Mouse (Mus musculus): ENCODE results near the gene Xpo5. TPM values are rescaled to one million over a fixed set of nuclear protein-coding genes. Genes with fewer than 3 reads are reported as not detected.

The Xpo5 gene
- total and polyA plus RNA-seq, 3 experiments: 47.5 to 93.4 (median 82.7) TPM

DNA sequence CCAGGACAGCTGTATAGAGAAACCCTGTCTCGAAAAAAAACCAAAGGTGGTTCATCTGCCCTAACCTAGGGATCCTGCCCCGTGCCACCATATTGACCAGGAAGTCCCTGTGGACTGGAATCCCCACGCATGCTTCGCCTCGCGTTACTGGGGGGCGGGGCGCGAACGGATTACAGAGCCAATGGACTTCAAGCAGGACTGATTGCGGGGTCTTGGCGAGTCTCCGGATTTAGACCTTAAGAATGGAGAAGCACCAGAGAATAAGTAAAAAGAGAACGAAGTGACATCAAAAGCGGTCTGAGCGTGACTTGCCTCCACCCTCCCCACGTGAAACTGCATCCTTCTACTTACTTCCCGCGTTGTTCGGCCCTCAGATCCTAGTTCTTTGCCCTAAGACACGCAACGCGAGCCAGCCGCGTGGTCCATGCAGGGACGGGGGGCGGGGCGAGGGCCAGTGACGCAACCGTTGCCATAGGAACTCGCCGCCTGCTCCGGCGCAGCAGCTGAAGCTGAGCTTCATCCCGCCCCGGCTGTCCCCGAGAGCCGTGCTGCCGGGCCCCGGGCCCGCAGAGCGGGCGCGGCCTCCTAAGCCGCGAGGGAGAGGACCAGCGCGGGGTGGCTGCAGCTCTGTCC lies 51.0 kb downstream of the Xpo5 start, which contains the start of gene Lrrc73:
Gene Lrrc73, plus strand, starts transcription at position 80 of the 633 bp plus-strand sequence.
- Histone ChIP-seq H3K27ac (ENCODE audit: control insufficient read depth, low read depth, low read length) (peak within 1 kb of the TSS; percentile 15), H3K9me3 (replicated peaks; ENCODE audit: insufficient read depth, low read length) (no peaks in the 10 kb centered on the region), H3K36me3 (ENCODE audit: control insufficient read depth in 1 of 2, insufficient read depth in 2 of 2, low read length in 2 of 2) (peaks cover 0 to 4% of the 10 kb centered on the region in 2 experiments; a peak in 2 of 4 replicates), H3K4me1 (ENCODE audit: control insufficient read depth in 1 of 2, insufficient read depth in 2 of 2, low read length in 2 of 2) (peaks cover 0 to 15% of the 10 kb centered on the region in 2 experiments; a peak in 2 of 4 replicates), H3K4me3 (ENCODE audit: control insufficient read depth in 1 of 2, insufficient read depth in 1 of 2, low read depth in 2 of 2, low read length in 2 of 2) (peak within 1 kb of the TSS; percentile 64 to 66), H3K9ac (ENCODE audit: control insufficient read depth, low read depth, low read length, poor library complexity, severe bottlenecking) (peak within 1 kb of the TSS; percentile 62), H3K27me3 (ENCODE audit: control insufficient read depth in 1 of 2, insufficient read depth in 2 of 2, low read length in 2 of 2) (no peaks in the 10 kb centered on the region), H3K79me2 (ENCODE audit: control insufficient read depth, insufficient read depth, low read length, poor library complexity) (peaks cover 7% of the 10 kb centered on the region)
- peak; percentile 92 for TF ChIP-seq MYC (IDR thresholded peaks at IDR 0.05; ENCODE audit: low read depth, low read length)
- TF ChIP-seq NRF1 (IDR thresholded peaks at IDR 0.05; ENCODE audit: insufficient read depth, low read depth, low read length, poor library complexity, severe bottlenecking): peak; percentile 46; the same call in 1 of the 2 replicates
- no peak for TF ChIP-seq BHLHE40 (IDR thresholded peaks at IDR 0.05; ENCODE audit: borderline replicate concordance, low read depth, low read length)
- peak; percentile 32; the same call in 1 of the 2 replicates for TF ChIP-seq HCFC1 (IDR thresholded peaks at IDR 0.05; ENCODE audit: low read depth, low read length)
- no peak for TF ChIP-seq KAT2A (conservative IDR thresholded peaks at IDR 0.05; ENCODE audit: low read depth, low read length)
- TF ChIP-seq JUND (IDR thresholded peaks at IDR 0.05; ENCODE audit: low read depth, low read length): no peak
- 0 out of 4 replicates have a peak, but pooled peaks of 1 of the 2 experiments have one; percentile 18 for TF ChIP-seq POLR2A (IDR thresholded peaks at IDR 0.05; ENCODE audit: control insufficient read depth in 1 of 2, insufficient read depth in 1 of 2, low read depth in 1 of 2, low read length in 2 of 2, poor library complexity in 1 of 2)
- TF ChIP-seq ELF1 (IDR thresholded peaks at IDR 0.05; ENCODE audit: low read depth, low read length): peak; percentile 68
- TF ChIP-seq SIN3A (IDR thresholded peaks at IDR 0.05; ENCODE audit: low read length): peak; percentile 89
- TF ChIP-seq CTCF (IDR thresholded peaks at IDR 0.05 in 2 of 3, conservative IDR thresholded peaks at IDR 0.05 in 1 of 3; ENCODE audit: control insufficient read depth in 1 of 3, insufficient read depth in 1 of 3, low read depth in 2 of 3, low read length in 3 of 3, poor library complexity in 1 of 3, severe bottlenecking in 1 of 3): no peak
- peak; percentile 98 for TF ChIP-seq MXI1 (IDR thresholded peaks at IDR 0.05; ENCODE audit: low read depth, low read length)
- no peak for TF ChIP-seq GATA1 (IDR thresholded peaks at IDR 0.05; ENCODE audit: low read depth, low read length)
- TF ChIP-seq MAX (IDR thresholded peaks at IDR 0.05; ENCODE audit: low read length): peak; percentile 88
- peak; percentile 91 for DNase-seq (ENCODE audit: low read depth, low spot score)

DNA sequence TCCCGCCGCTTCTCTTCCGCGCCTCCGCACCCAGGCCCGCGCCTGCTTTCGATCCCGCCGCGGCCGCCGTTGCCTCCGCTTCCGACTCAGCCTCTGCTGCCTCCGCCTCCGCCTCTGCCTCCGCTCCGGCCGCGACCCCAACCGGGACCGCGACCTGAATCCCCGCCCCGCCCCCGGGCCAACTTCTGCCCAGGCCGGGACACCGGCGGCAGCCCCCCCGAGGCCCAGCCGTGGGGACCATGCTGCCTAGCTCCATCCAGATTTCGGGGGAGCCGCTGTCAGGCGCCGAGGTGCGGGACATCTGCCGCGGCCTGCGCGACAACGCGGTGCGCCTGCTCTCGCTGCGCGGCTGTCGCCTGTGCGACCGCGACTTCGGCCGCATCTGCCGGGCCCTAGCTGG lies 51.5 kb downstream of the Xpo5 start:
- Histone ChIP-seq H3K79me2 (ENCODE audit: control insufficient read depth, insufficient read depth, low read length, poor library complexity) (peaks cover 1% of the 10 kb centered on the region), H3K4me3 (ENCODE audit: control insufficient read depth in 1 of 2, insufficient read depth in 1 of 2, low read depth in 2 of 2, low read length in 2 of 2) (peak overlapping the region; percentile 40 to 66), H3K27me3 (ENCODE audit: control insufficient read depth in 1 of 2, insufficient read depth in 2 of 2, low read length in 2 of 2) (no peaks in the 10 kb centered on the region), H3K36me3 (ENCODE audit: control insufficient read depth in 1 of 2, insufficient read depth in 2 of 2, low read length in 2 of 2) (peaks cover 0 to 2% of the 10 kb centered on the region in 2 experiments; a peak in 2 of 4 replicates), H3K9me3 (replicated peaks; ENCODE audit: insufficient read depth, low read length) (no peaks in the 10 kb centered on the region), H3K27ac (ENCODE audit: control insufficient read depth, low read depth, low read length) (no peak overlapping the region), H3K9ac (ENCODE audit: control insufficient read depth, low read depth, low read length, poor library complexity, severe bottlenecking) (peak overlapping the region; percentile 62), H3K4me1 (ENCODE audit: control insufficient read depth in 1 of 2, insufficient read depth in 2 of 2, low read length in 2 of 2) (peaks cover 0 to 10% of the 10 kb centered on the region in 2 experiments; a peak in 2 of 4 replicates)
- peak; percentile 39 for DNase-seq (ENCODE audit: low read depth, low spot score)
- TF ChIP-seq KAT2A (conservative IDR thresholded peaks at IDR 0.05; ENCODE audit: low read depth, low read length): no peak
- TF ChIP-seq BHLHE40 (IDR thresholded peaks at IDR 0.05; ENCODE audit: borderline replicate concordance, low read depth, low read length): no peak
- no peak for TF ChIP-seq GABPA (IDR thresholded peaks at IDR 0.05; ENCODE audit: low read depth, low read length)
- no peak for TF ChIP-seq ZKSCAN1 (IDR thresholded peaks at IDR 0.05; ENCODE audit: low read depth, low read length)
- TF ChIP-seq NRF1 (IDR thresholded peaks at IDR 0.05; ENCODE audit: insufficient read depth, low read depth, low read length, poor library complexity, severe bottlenecking): 0 out of 2 replicates have a peak, but pooled peaks have one; percentile 19
- 0 out of 4 replicates have a peak, but pooled peaks of 1 of the 2 experiments have one; percentile 7 for TF ChIP-seq POLR2A (IDR thresholded peaks at IDR 0.05; ENCODE audit: control insufficient read depth in 1 of 2, insufficient read depth in 1 of 2, low read depth in 1 of 2, low read length in 2 of 2, poor library complexity in 1 of 2)
- TF ChIP-seq USF2 (IDR thresholded peaks at IDR 0.05; ENCODE audit: borderline replicate concordance in 1 of 2, insufficient read depth in 1 of 2, low read depth in 1 of 2, low read length in 2 of 2): no peak
- no peak for TF ChIP-seq MAFK (IDR thresholded peaks at IDR 0.05; ENCODE audit: borderline replicate concordance, low read depth, low read length)
- no peak for TF ChIP-seq HCFC1 (IDR thresholded peaks at IDR 0.05; ENCODE audit: low read depth, low read length)
- TF ChIP-seq ZNF384 (IDR thresholded peaks at IDR 0.05; ENCODE audit: low read depth, low read length): no peak

All from MEL (cell line).